Mouse (Mus musculus) midbrain, embryonic 15.5 days (tissue): Measurements from ENCODE around the gene Gm28374. TPM values are rescaled to one million over a fixed set of nuclear protein-coding genes. Genes with fewer than 3 reads are reported as not detected.
"Not testable (repeated sequence)": the region's sequence is repeated elsewhere in the genome, so short reads cannot be mapped to it uniquely, and the experiment has no call there.

Source experiments
- ATAC-seq: fragments of 200-750 bp; cut with Nextera tagmentation; replicated peaks from 2 replicates; pipeline ENCODE4 v1.8.0; 2017; ENCODE audit warnings: moderate TSS enrichment
- H3K27ac ChIP-seq: fragments of 300-500 bp; sonication (generic); 2 replicates; pipeline ENCODE4 v1.5.1; 2015; ENCODE audit warnings: mild to moderate bottlenecking, inconsistent platforms
- H3K27me3 ChIP-seq: fragments of 300-500 bp; sonication (generic); replicated peaks from 2 replicates; pipeline ENCODE4 v1.6.1; 2015; ENCODE audit warnings: inconsistent platforms
- H3K36me3 ChIP-seq: fragments of 300-500 bp; sonication (generic); replicated peaks from 2 replicates; pipeline ENCODE4 v1.6.1; 2015; ENCODE audit warnings: inconsistent platforms
- H3K4me1 ChIP-seq: fragments of 300-500 bp; sonication (generic); 2 replicates; pipeline ENCODE4 v1.6.1; 2015; ENCODE audit warnings: inconsistent platforms
- H3K4me2 ChIP-seq: fragments of 300-500 bp; sonication (generic); 2 replicates; pipeline ENCODE4 v1.6.1; 2015; ENCODE audit warnings: inconsistent platforms, mild to moderate bottlenecking, moderate library complexity
- H3K4me3 ChIP-seq: fragments of 300-500 bp; sonication (generic); 2 replicates; pipeline ENCODE4 v1.5.1; 2015; ENCODE audit warnings: mild to moderate bottlenecking, inconsistent platforms
- H3K9ac ChIP-seq: fragments of 300-500 bp; sonication (generic); 2 replicates; pipeline ENCODE4 v1.6.1; 2015; ENCODE audit warnings: mild to moderate bottlenecking, inconsistent platforms
- H3K9me3 ChIP-seq: fragments of 300-500 bp; sonication (generic); 2 replicates; pipeline ENCODE4 v1.6.1; 2016; ENCODE audit warnings: inconsistent platforms
- WGBS: fragments of 180-500 bp; shearing (Covaris S2); methylation state at CpG from one replicate; pipeline ENCODE4 v1.1.7; 2015; ENCODE audit warnings: mixed read lengths; 5-methylcytosine and 5-hydroxymethylcytosine counted together
- polyA plus RNA-seq: library from polyadenylated mRNA; unstranded; fragments of >200 nt; fragmentation: Nextera tagmentation; extraction: Ambion mirVana; gene quantifications from 2 replicates; pipeline ENCODE4 v1.2.1, GENCODE M21; 2015

Gene Gm28374
- 1.3 and 1.5 TPM in 2 replicates for polyA plus RNA-seq

- no peaks in the 10 kb centered on the region for H3K27me3 ChIP-seq
Measured at GRCm38 (mm10) chr19:6082156-6082555, at the start of gene Gm28374. Gene Gm28374 (minus strand): TSS chr19:6082256.

GRCm38 (mm10) chr19:6130414-6131128, 48.5 kb upstream of the Gm28374 start:
- WGBS, result 81% methylated on average over 7 of the region's 7 CpGs
- H3K27me3 ChIP-seq, ATAC-seq, H3K9me3 ChIP-seq, H3K36me3 ChIP-seq, H3K4me2 ChIP-seq, H3K9ac ChIP-seq, H3K4me3 ChIP-seq, H3K27ac ChIP-seq: not testable (repeated sequence)
- H3K4me1 ChIP-seq, result peaks cover 12% of the 10 kb centered on the region

More at GRCm38 (mm10) chr19:6082156-6082555, at the start of gene Gm28374:
- no peaks in the 10 kb centered on the region for H3K9me3 ChIP-seq
- H3K27ac ChIP-seq, result no peak within 1 kb of the TSS
- 88% methylated on average over 9 of the region's 9 CpGs for WGBS
- H3K4me1 ChIP-seq, result peaks cover 29% of the 10 kb centered on the region
- H3K36me3 ChIP-seq, result peaks cover 14% of the 10 kb centered on the region; the same call in 1 of the 2 replicates
- no peak within 1 kb of the TSS for H3K4me2 ChIP-seq
- no peak for ATAC-seq
- no peak within 1 kb of the TSS for H3K9ac ChIP-seq
- H3K4me3 ChIP-seq, result no peak within 1 kb of the TSS

GRCm38 (mm10) chr19:6127760-6128341, 45.8 kb upstream of the Gm28374 start, which contains the start of gene Snx15:
Gene Snx15 (minus strand): TSS chr19:6128304.
- ATAC-seq, result peak; percentile 95
- H3K27ac ChIP-seq, result peak within 1 kb of the TSS; percentile 93
- peak within 1 kb of the TSS; percentile 56 for H3K4me2 ChIP-seq
- peak within 1 kb of the TSS; percentile 67 for H3K9ac ChIP-seq
- H3K9me3 ChIP-seq, result no peaks in the 10 kb centered on the region
- peak within 1 kb of the TSS; percentile 55 for H3K4me3 ChIP-seq
- WGBS, result under 1% methylated on average over 32 of the region's 32 CpGs
- H3K27me3 ChIP-seq, result no peaks in the 10 kb centered on the region
- H3K36me3 ChIP-seq, result no peaks in the 10 kb centered on the region
- peaks cover 12% of the 10 kb centered on the region for H3K4me1 ChIP-seq

- H3K4me3 ChIP-seq, result peak overlapping the region; percentile 55
- H3K4me2 ChIP-seq, result peak overlapping the region; percentile 56
- WGBS, result 73% methylated on average over 10 of the region's 10 CpGs
- H3K4me1 ChIP-seq, result peaks cover 12% of the 10 kb centered on the region
- no peak for ATAC-seq
- no peaks in the 10 kb centered on the region for H3K36me3 ChIP-seq
- H3K9ac ChIP-seq, result 0 out of 2 replicates have a peak overlapping the region, but pooled peaks have one; percentile 67
- no peaks in the 10 kb centered on the region for H3K27me3 ChIP-seq
- no peaks in the 10 kb centered on the region for H3K9me3 ChIP-seq
- peak overlapping the region; percentile 93 for H3K27ac ChIP-seq
Measured at GRCm38 (mm10) chr19:6126789-6127580, 44.9 kb upstream of the Gm28374 start.

- no peak overlapping the region for H3K27ac ChIP-seq
- H3K4me1 ChIP-seq, result peaks cover 12% of the 10 kb centered on the region
- no peaks in the 10 kb centered on the region for H3K36me3 ChIP-seq
- no peak overlapping the region for H3K4me2 ChIP-seq
- ATAC-seq, result no peak
- H3K9me3 ChIP-seq, result no peaks in the 10 kb centered on the region
- 24% methylated on average over 4 of the region's 4 CpGs for WGBS
- no peak overlapping the region for H3K4me3 ChIP-seq
- no peaks in the 10 kb centered on the region for H3K27me3 ChIP-seq
- H3K9ac ChIP-seq, result no peak overlapping the region
Measured at GRCm38 (mm10) chr19:6126289-6126688, 44.2 kb upstream of the Gm28374 start.

GRCm38 (mm10) chr19:6124898-6125297, 42.8 kb upstream of the Gm28374 start:
- Histone ChIP-seq H3K4me2 (no peak overlapping the region), H3K9me3 (no peaks in the 10 kb centered on the region), H3K9ac (no peak overlapping the region), H3K4me3 (no peak overlapping the region), H3K27me3 (no peaks in the 10 kb centered on the region), H3K4me1 (peaks cover 13% of the 10 kb centered on the region), H3K36me3 (no peaks in the 10 kb centered on the region; the same call in 1 of the 2 replicates), H3K27ac (no peak overlapping the region)
- 72% methylated on average over 2 of the region's 2 CpGs for WGBS
- ATAC-seq, result no peak

- no peaks in the 10 kb centered on the region for H3K9me3 ChIP-seq
- no peak overlapping the region for H3K4me2 ChIP-seq
- no peak overlapping the region for H3K4me3 ChIP-seq
- WGBS, result 75% methylated on average over 8 of the region's 8 CpGs
- no peaks in the 10 kb centered on the region for H3K27me3 ChIP-seq
- ATAC-seq, result no peak
- H3K36me3 ChIP-seq, result no peaks in the 10 kb centered on the region; the same call in 1 of the 2 replicates
- H3K4me1 ChIP-seq, result peaks cover 20% of the 10 kb centered on the region
- no peak overlapping the region for H3K27ac ChIP-seq
- no peak overlapping the region for H3K9ac ChIP-seq
Measured at GRCm38 (mm10) chr19:6123330-6123729, 41.3 kb upstream of the Gm28374 start.

- ATAC-seq, result no peak
- Histone ChIP-seq H3K4me2 (no peak overlapping the region), H3K9me3 (no peaks in the 10 kb centered on the region), H3K36me3 (no peaks in the 10 kb centered on the region; the same call in 1 of the 2 replicates), H3K9ac (no peak overlapping the region), H3K4me1 (peaks cover 27% of the 10 kb centered on the region), H3K27ac (no peak overlapping the region), H3K27me3 (no peaks in the 10 kb centered on the region), H3K4me3 (no peak overlapping the region)
- 32% methylated on average over 19 of the region's 19 CpGs for WGBS
Measured at GRCm38 (mm10) chr19:6121761-6122160, 39.7 kb upstream of the Gm28374 start.

GRCm38 (mm10) chr19:6118677-6119185, 36.7 kb upstream of the Gm28374 start:
- peaks cover 29% of the 10 kb centered on the region for H3K4me1 ChIP-seq
- no peaks in the 10 kb centered on the region for H3K27me3 ChIP-seq
- H3K9me3 ChIP-seq, result no peaks in the 10 kb centered on the region
- H3K4me2 ChIP-seq, result peak overlapping the region; percentile 94
- peaks cover 16% of the 10 kb centered on the region for H3K36me3 ChIP-seq
- peak overlapping the region; percentile 71 for H3K4me3 ChIP-seq
- peak overlapping the region; percentile 75 for H3K9ac ChIP-seq
- H3K27ac ChIP-seq, result peak overlapping the region; percentile 93
- peak; percentile 61 for ATAC-seq
- WGBS, result 2% methylated on average over 8 of the region's 8 CpGs

GRCm38 (mm10) chr19:6117986-6118676, 36.1 kb upstream of the Gm28374 start, which contains the start of gene Sac3d1:
Gene Sac3d1 (minus strand): TSS chr19:6118650.
- Histone ChIP-seq H3K27me3 (no peaks in the 10 kb centered on the region), H3K9ac (peak within 1 kb of the TSS; percentile 75), H3K4me1 (peaks cover 29% of the 10 kb centered on the region), H3K4me3 (peak within 1 kb of the TSS; percentile 71), H3K9me3 (no peaks in the 10 kb centered on the region), H3K36me3 (peaks cover 16% of the 10 kb centered on the region), H3K27ac (peak within 1 kb of the TSS; percentile 93), H3K4me2 (peak within 1 kb of the TSS; percentile 94)
- under 1% methylated on average over 77 of the region's 77 CpGs for WGBS
- ATAC-seq, result peak; percentile 90

GRCm38 (mm10) chr19:6117346-6117985, 35.4 kb upstream of the Gm28374 start:
- Histone ChIP-seq H3K36me3 (peaks cover 16% of the 10 kb centered on the region), H3K4me2 (peak overlapping the region; percentile 94), H3K9me3 (no peaks in the 10 kb centered on the region), H3K9ac (peak overlapping the region; percentile 75), H3K4me3 (peak overlapping the region; percentile 71), H3K4me1 (peaks cover 29% of the 10 kb centered on the region), H3K27me3 (no peaks in the 10 kb centered on the region), H3K27ac (peak overlapping the region; percentile 93)
- WGBS, result 7% methylated on average over 32 of the region's 32 CpGs
- ATAC-seq, result no peak; the same call in 1 of the 2 replicates
